Mouse (Mus musculus): Measurements from ENCODE around the gene Mxd4. TPM values are rescaled to one million over a fixed set of nuclear protein-coding genes. Genes with fewer than 3 reads are reported as not detected.

Mxd4 gene
- polyA plus RNA-seq (2016; fragmentation: Nextera tagmentation; extraction: Ambion mirVana): 14.7 and 22.7 TPM in 2 replicates

GRCm38 (mm10) chr5:34187601-34188316, at the start of gene Mxd4:
Mxd4 (minus strand) TSS chr5:34187720.
- Histone ChIP-seq H3K4me1 (peaks cover 43% of the 10 kb centered on the region), H3K36me3 (0 out of 2 replicates have a peak, but pooled peaks cover 5% of the 10 kb centered on the region), H3K4me3 (peak within 1 kb of the TSS; percentile 76), H3K27me3 (ENCODE audit: low read depth, poor library complexity, severe bottlenecking) (peaks cover 24% of the 10 kb centered on the region), H3K27ac (replicated peaks) (peak within 1 kb of the TSS; percentile 85), H3K9me3 (replicated peaks) (no peaks in the 10 kb centered on the region)
- DNase-seq (ENCODE audit: low spot score): peak; percentile 98
- under 1% methylated on average over 60 of the region's 60 CpGs for WGBS

DNA sequence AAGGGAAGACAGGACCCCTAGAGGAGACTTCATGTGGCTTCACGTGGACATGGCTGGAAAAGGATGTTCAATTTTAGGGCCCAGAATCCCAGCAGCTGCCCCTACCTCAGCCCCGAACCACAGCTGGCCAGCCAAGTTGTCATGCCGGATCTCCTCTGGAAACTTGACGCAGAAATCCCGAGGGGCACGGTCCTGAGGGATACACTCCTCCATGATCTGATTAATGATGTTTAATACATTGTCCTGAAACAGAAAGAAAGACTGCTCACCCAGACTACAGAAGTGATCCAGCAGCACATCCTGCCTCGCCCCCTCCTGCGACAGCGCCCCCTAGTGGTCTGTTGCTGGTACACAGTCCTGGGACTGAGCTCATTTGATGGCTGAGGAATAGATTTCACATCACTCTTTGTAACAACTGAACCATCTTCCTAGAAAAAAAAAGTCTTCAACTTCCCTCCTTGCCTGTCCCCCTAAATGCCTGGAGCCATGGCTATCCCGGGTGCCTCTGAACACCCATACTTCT, 48.4 kb upstream of the Mxd4 start:
- Histone ChIP-seq H3K27ac (replicated peaks) (no peak overlapping the region), H3K36me3 (no peaks in the 10 kb centered on the region), H3K4me1 (no peaks in the 10 kb centered on the region), H3K9me3 (replicated peaks) (no peaks in the 10 kb centered on the region), H3K27me3 (ENCODE audit: low read depth, poor library complexity, severe bottlenecking) (no peaks in the 10 kb centered on the region), H3K4me3 (no peak overlapping the region)
- DNase-seq (ENCODE audit: low spot score): peak; percentile 51
- 58% methylated on average over 10 of the region's 10 CpGs for WGBS

- Histone ChIP-seq H3K9me3 (replicated peaks) (no peaks in the 10 kb centered on the region), H3K4me3 (no peak overlapping the region), H3K36me3 (no peaks in the 10 kb centered on the region), H3K27ac (replicated peaks) (no peak overlapping the region), H3K27me3 (ENCODE audit: low read depth, poor library complexity, severe bottlenecking) (no peaks in the 10 kb centered on the region), H3K4me1 (no peaks in the 10 kb centered on the region)
- whole genome bisulfite sequencing: 78% methylated on average over 4 of the region's 4 CpGs
- no peak for DNase-seq (ENCODE audit: low spot score)
These were observed 47.5 kb upstream of the Mxd4 start for GRCm38 (mm10) chr5:34235056-34235455.

GRCm38 (mm10) chr5:34233221-34233515, 45.6 kb upstream of the Mxd4 start:
- WGBS: 81% methylated on average over 6 of the region's 6 CpGs
- DNase-seq (ENCODE audit: low spot score): no peak
- Histone ChIP-seq H3K4me3 (no peak overlapping the region), H3K4me1 (no peaks in the 10 kb centered on the region), H3K27me3 (ENCODE audit: low read depth, poor library complexity, severe bottlenecking) (no peaks in the 10 kb centered on the region), H3K27ac (replicated peaks) (no peak overlapping the region), H3K36me3 (no peaks in the 10 kb centered on the region), H3K9me3 (replicated peaks) (no peaks in the 10 kb centered on the region)

- no peaks in the 10 kb centered on the region for H3K9me3 ChIP-seq (replicated peaks)
- no peaks in the 10 kb centered on the region for H3K27me3 ChIP-seq (ENCODE audit: low read depth, poor library complexity, severe bottlenecking)
- H3K4me1 ChIP-seq: no peaks in the 10 kb centered on the region
- H3K4me3 ChIP-seq: no peak overlapping the region
- whole genome bisulfite sequencing: 83% methylated on average over 8 of the region's 8 CpGs
- no peak for DNase-seq (ENCODE audit: low spot score)
- H3K36me3 ChIP-seq: no peaks in the 10 kb centered on the region
- no peak overlapping the region for H3K27ac ChIP-seq (replicated peaks)
These were observed 45.1 kb upstream of the Mxd4 start for GRCm38 (mm10) chr5:34232481-34233220.

DNA sequence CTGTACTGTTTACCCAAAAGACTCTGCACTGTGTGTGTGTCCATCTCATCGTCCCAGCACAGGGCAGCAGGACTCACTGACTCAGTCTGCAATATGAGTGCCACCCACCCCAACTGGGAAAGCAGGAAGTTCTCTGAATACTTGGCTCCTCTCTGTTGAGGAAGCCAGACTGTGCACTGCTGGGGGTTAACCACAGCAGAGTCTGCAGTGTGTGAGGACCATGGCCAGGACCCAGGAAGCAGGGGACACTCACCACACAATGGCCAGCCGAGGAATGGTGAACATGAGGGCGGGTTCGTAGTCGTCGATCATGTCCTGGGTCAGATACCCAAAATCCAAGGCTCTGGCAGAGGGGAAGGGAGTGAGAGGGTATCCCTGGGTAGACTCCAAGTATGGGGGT, 44.4 kb upstream of the Mxd4 start:
- Histone ChIP-seq H3K36me3 (no peaks in the 10 kb centered on the region), H3K27ac (replicated peaks) (no peak overlapping the region), H3K4me3 (no peak overlapping the region), H3K27me3 (ENCODE audit: low read depth, poor library complexity, severe bottlenecking) (no peaks in the 10 kb centered on the region), H3K4me1 (no peaks in the 10 kb centered on the region), H3K9me3 (replicated peaks) (no peaks in the 10 kb centered on the region)
- DNase-seq (ENCODE audit: low spot score): no peak
- WGBS: 88% methylated on average over 6 of the region's 6 CpGs

GRCm38 (mm10) chr5:34230599-34231485, 43.3 kb upstream of the Mxd4 start:
- no peaks in the 10 kb centered on the region for H3K36me3 ChIP-seq
- 93% methylated on average over 9 of the region's 9 CpGs for WGBS
- no peak overlapping the region for H3K27ac ChIP-seq (replicated peaks)
- H3K9me3 ChIP-seq (replicated peaks): no peaks in the 10 kb centered on the region
- no peaks in the 10 kb centered on the region for H3K27me3 ChIP-seq (ENCODE audit: low read depth, poor library complexity, severe bottlenecking)
- H3K4me3 ChIP-seq: no peak overlapping the region
- H3K4me1 ChIP-seq: no peaks in the 10 kb centered on the region
- DNase-seq (ENCODE audit: low spot score): no peak

- WGBS: 92% methylated on average over 5 of the region's 5 CpGs
- H3K36me3 ChIP-seq: no peaks in the 10 kb centered on the region
- H3K9me3 ChIP-seq (replicated peaks): no peaks in the 10 kb centered on the region
- H3K27me3 ChIP-seq (ENCODE audit: low read depth, poor library complexity, severe bottlenecking): no peaks in the 10 kb centered on the region
- no peak overlapping the region for H3K27ac ChIP-seq (replicated peaks)
- H3K4me1 ChIP-seq: no peaks in the 10 kb centered on the region
- no peak overlapping the region for H3K4me3 ChIP-seq
- DNase-seq (ENCODE audit: low spot score): no peak
These were observed 42.0 kb upstream of the Mxd4 start for GRCm38 (mm10) chr5:34229503-34229902.

DNA sequence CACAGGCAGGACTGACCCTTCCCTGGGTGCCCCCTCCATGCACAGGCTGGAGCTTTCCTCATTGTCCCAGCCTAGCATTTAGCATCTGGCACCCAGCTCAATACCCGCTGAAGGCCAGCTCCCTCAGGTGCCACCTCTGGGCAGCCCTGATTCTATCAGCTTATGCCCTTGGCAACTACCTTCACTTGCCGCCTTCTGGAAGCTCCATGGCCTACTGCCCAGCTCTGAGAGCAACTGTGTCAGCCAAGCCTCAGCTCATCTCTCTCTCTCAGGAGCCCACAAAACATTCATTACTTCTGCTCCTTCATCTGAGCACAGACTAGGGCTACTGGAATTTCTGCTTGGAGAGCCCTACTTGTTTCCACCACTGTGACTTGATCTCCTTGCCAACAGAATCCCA, 38.0 kb upstream of the Mxd4 start:
- H3K9me3 ChIP-seq (replicated peaks): no peaks in the 10 kb centered on the region
- WGBS: 93% methylated on average over 2 of the region's 2 CpGs

DNA sequence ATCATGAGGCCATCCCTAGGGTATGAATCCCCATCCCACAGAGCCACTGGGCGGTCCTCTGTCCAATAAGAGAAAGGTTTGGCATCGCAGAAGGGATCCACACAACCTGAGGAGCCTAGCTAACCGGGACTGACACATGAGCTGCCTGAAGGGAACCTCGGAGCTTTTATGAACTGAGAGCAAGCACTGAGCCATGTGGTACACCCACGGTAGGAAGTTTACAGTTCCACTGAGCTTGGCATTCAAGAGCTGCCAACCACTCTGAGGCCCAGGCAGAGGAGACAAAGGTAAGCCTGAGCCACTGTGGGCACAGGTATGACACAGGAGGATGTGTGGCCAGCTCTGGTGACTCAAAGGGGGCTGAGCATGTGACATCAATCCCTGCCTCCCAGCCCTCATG, 37.0 kb upstream of the Mxd4 start:
- Histone ChIP-seq H3K4me3 (no peak overlapping the region), H3K27ac (replicated peaks) (no peak overlapping the region), H3K36me3 (no peaks in the 10 kb centered on the region), H3K9me3 (replicated peaks) (no peaks in the 10 kb centered on the region), H3K27me3 (ENCODE audit: low read depth, poor library complexity, severe bottlenecking) (no peaks in the 10 kb centered on the region), H3K4me1 (no peaks in the 10 kb centered on the region)
- 86% methylated on average over 5 of the region's 5 CpGs for WGBS
- no peak for DNase-seq (ENCODE audit: low spot score)

More for the DNA sequence above, 38.0 kb upstream of the Mxd4 start:
- no peak overlapping the region for H3K27ac ChIP-seq (replicated peaks)
- no peaks in the 10 kb centered on the region for H3K4me1 ChIP-seq
- H3K36me3 ChIP-seq: no peaks in the 10 kb centered on the region
- H3K27me3 ChIP-seq (ENCODE audit: low read depth, poor library complexity, severe bottlenecking): no peaks in the 10 kb centered on the region
- H3K4me3 ChIP-seq: no peak overlapping the region
- no peak for DNase-seq (ENCODE audit: low spot score)

DNA sequence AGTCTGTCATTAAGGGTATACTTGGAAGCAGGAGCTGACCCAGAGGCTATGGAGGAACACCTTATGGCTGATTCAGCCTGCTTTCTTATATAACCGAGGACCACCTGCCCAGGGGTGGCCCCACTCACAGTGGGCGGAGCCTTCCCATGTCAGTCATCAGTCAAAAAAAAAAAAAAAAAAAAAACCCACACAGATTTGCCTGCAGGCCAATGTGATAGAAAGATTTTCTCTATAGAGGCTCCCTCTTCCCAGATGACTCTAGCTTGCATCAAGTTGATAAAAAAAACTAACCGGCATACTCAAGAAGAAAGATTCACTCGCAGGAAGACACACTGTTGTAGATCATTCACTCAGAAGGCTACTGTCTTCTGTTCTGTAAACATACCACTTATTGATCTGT, 32.5 kb upstream of the Mxd4 start:
- WGBS: 85% methylated on average over 4 of the region's 4 CpGs
- H3K9me3 ChIP-seq (replicated peaks): no peaks in the 10 kb centered on the region
- no peaks in the 10 kb centered on the region for H3K4me1 ChIP-seq
- no peaks in the 10 kb centered on the region for H3K27me3 ChIP-seq (ENCODE audit: low read depth, poor library complexity, severe bottlenecking)
- H3K36me3 ChIP-seq: no peaks in the 10 kb centered on the region
- no peak for DNase-seq (ENCODE audit: low spot score)
- H3K4me3 ChIP-seq: no peak overlapping the region
- no peak overlapping the region for H3K27ac ChIP-seq (replicated peaks)

- Histone ChIP-seq H3K27me3 (ENCODE audit: low read depth, poor library complexity, severe bottlenecking) (no peaks in the 10 kb centered on the region), H3K4me1 (no peaks in the 10 kb centered on the region), H3K36me3 (no peaks in the 10 kb centered on the region), H3K9me3 (replicated peaks) (no peaks in the 10 kb centered on the region), H3K27ac (replicated peaks) (no peak overlapping the region), H3K4me3 (no peak overlapping the region)
- WGBS: 80% methylated on average over 5 of the region's 5 CpGs
- no peak for DNase-seq (ENCODE audit: low spot score)
These were observed 31.2 kb upstream of the Mxd4 start for GRCm38 (mm10) chr5:34218672-34219071.
